Mouse (Mus musculus) embryonic facial prominence, embryonic 11.5 days (tissue): ENCODE results near the gene Hoxa10. TPM values are rescaled to one million over a fixed set of nuclear protein-coding genes. Genes with fewer than 3 reads are reported as not detected.

Experiments used
- ATAC-seq: fragments of 200-750 bp; cut with Nextera tagmentation; replicated peaks from 2 replicates; pipeline ENCODE4 v1.8.0; 2017; ENCODE audit warnings: low read depth; ENCODE audit not compliant: insufficient number of reproducible peaks, low FRiP score, low TSS enrichment
- DNase-seq: peaks from one replicate; pipeline ENCODE4 v3.0.0-alpha.2; 2015; ENCODE audit warnings: low spot score
- H3K27ac ChIP-seq: fragments of 300-500 bp; sonication (generic); replicated peaks from 2 replicates; pipeline ENCODE4 v1.5.1; 2014; ENCODE audit warnings: mild to moderate bottlenecking, low read depth, low read length, control low read depth
- H3K27me3 ChIP-seq: fragments of 300-500 bp; sonication (generic); 2 replicates; pipeline ENCODE4 v1.6.1; 2014; ENCODE audit warnings: mild to moderate bottlenecking, low read length, moderate library complexity, mixed read lengths; ENCODE audit not compliant: control insufficient read depth, insufficient read depth
- H3K36me3 ChIP-seq: fragments of 300-500 bp; sonication (generic); replicated peaks from 2 replicates; pipeline ENCODE4 v1.6.1; 2014; ENCODE audit warnings: low read depth, mild to moderate bottlenecking, low read length, moderate library complexity, mixed read lengths; ENCODE audit not compliant: control insufficient read depth, insufficient read depth
- H3K4me1 ChIP-seq: fragments of 300-500 bp; sonication (generic); 2 replicates; pipeline ENCODE4 v1.6.1; 2014; ENCODE audit warnings: low read length, mixed read lengths; ENCODE audit not compliant: control insufficient read depth, insufficient read depth
- H3K4me2 ChIP-seq: fragments of 300-500 bp; sonication (generic); 2 replicates; pipeline ENCODE4 v1.6.1; 2014; ENCODE audit warnings: low read depth, mild to moderate bottlenecking, control low read depth, low read length, moderate library complexity
- H3K4me3 ChIP-seq: fragments of 300-500 bp; sonication (generic); 2 replicates; pipeline ENCODE4 v1.5.1; 2014; ENCODE audit warnings: low read depth, low read length, control low read depth
- H3K9ac ChIP-seq: fragments of 300-500 bp; sonication (generic); replicated peaks from 2 replicates; pipeline ENCODE4 v1.6.1; 2014; ENCODE audit warnings: mild to moderate bottlenecking, control low read depth, low read length
- H3K9me3 ChIP-seq: fragments of 300-500 bp; sonication (generic); replicated peaks from 2 replicates; pipeline ENCODE4 v1.6.1; 2016; ENCODE audit warnings: mild to moderate bottlenecking, low read length, inconsistent platforms, mixed read lengths; ENCODE audit not compliant: control insufficient read depth
- WGBS: fragments of 180-500 bp; shearing (Covaris S2); extraction: QIAGEN DNeasy Blood & Tissue Kit; methylation state at CpG from one replicate; pipeline ENCODE4 v1.1.7; 2014; 5-methylcytosine and 5-hydroxymethylcytosine counted together
- polyA plus RNA-seq: library from polyadenylated mRNA; unstranded; fragments of >200 nt; fragmentation: Nextera tagmentation; extraction: Ambion mirVana; gene quantifications from 2 replicates; pipeline ENCODE4 v1.2.1, GENCODE M21; 2014

Hoxa10 gene
- polyA plus RNA-seq, 1 experiment from 2014 or later: not detected

- WGBS: 0% methylated on average over 31 of the region's 72 CpGs
- DNase-seq (peak; percentile 63), ATAC-seq (peak; percentile 67; the same call in 1 of the 2 replicates)
- H3K4me3 ChIP-seq: peak within 1 kb of the TSS; percentile 30
- H3K9me3 ChIP-seq: no peaks in the 10 kb centered on the region
- H3K4me1 ChIP-seq: peaks cover 5% of the 10 kb centered on the region; the same call in 1 of the 2 replicates
- H3K27ac ChIP-seq: no peak within 1 kb of the TSS
- H3K9ac ChIP-seq: no peak within 1 kb of the TSS
- peak within 1 kb of the TSS; percentile 42 for H3K4me2 ChIP-seq
- H3K27me3 ChIP-seq: peaks cover 83% of the 10 kb centered on the region
- H3K36me3 ChIP-seq: no peaks in the 10 kb centered on the region
Measured at GRCm38 (mm10) chr6:52260654-52261575, 20.3 kb upstream of the Hoxa10 start, which contains the start of gene Hoxa13. Hoxa13 (minus strand) TSS chr6:52260880.

GRCm38 (mm10) chr6:52259811-52260261, 19.2 kb upstream of the Hoxa10 start:
- H3K27ac ChIP-seq: no peak overlapping the region
- under 1% methylated on average over 37 of the region's 39 CpGs for WGBS
- H3K36me3 ChIP-seq: no peaks in the 10 kb centered on the region
- no peaks in the 10 kb centered on the region for H3K9me3 ChIP-seq
- DNase-seq: peak; percentile 32
- 0 out of 2 replicates have a peak overlapping the region, but pooled peaks have one; percentile 42 for H3K4me2 ChIP-seq
- peaks cover 5% of the 10 kb centered on the region; the same call in 1 of the 2 replicates for H3K4me1 ChIP-seq
- H3K27me3 ChIP-seq: peaks cover 80% of the 10 kb centered on the region
- no peak overlapping the region for H3K9ac ChIP-seq
- H3K4me3 ChIP-seq: peak overlapping the region; percentile 8; the same call in 1 of the 2 replicates
- ATAC-seq: 0 out of 2 replicates have a peak, but pooled peaks have one; percentile 18

GRCm38 (mm10) chr6:52259081-52259790, 18.6 kb upstream of the Hoxa10 start:
- Histone ChIP-seq H3K4me2 (no peak overlapping the region), H3K9ac (no peak overlapping the region), H3K9me3 (no peaks in the 10 kb centered on the region), H3K4me3 (no peak overlapping the region), H3K27ac (no peak overlapping the region), H3K27me3 (peaks cover 74% of the 10 kb centered on the region), H3K36me3 (no peaks in the 10 kb centered on the region), H3K4me1 (peaks cover 5% of the 10 kb centered on the region; the same call in 1 of the 2 replicates)
- ATAC-seq: no peak
- DNase-seq: no peak
- WGBS: under 1% methylated on average over 24 of the region's 25 CpGs

- H3K36me3 ChIP-seq: no peaks in the 10 kb centered on the region
- H3K27me3 ChIP-seq: peaks cover 78% of the 10 kb centered on the region
- DNase-seq (peak; percentile 90), ATAC-seq (no peak)
- H3K4me2 ChIP-seq: no peak overlapping the region
- no peak overlapping the region for H3K4me3 ChIP-seq
- no peak overlapping the region for H3K27ac ChIP-seq
- no peak overlapping the region for H3K9ac ChIP-seq
- WGBS: under 1% methylated on average over 6 of the region's 6 CpGs
- no peaks in the 10 kb centered on the region for H3K9me3 ChIP-seq
- H3K4me1 ChIP-seq: peaks cover 5% of the 10 kb centered on the region; the same call in 1 of the 2 replicates
Measured at GRCm38 (mm10) chr6:52256956-52257355, 16.3 kb upstream of the Hoxa10 start.

GRCm38 (mm10) chr6:52253511-52254500, 13.2 kb upstream of the Hoxa10 start:
- under 1% methylated on average over 59 of the region's 59 CpGs for WGBS
- H3K4me2 ChIP-seq: no peak overlapping the region; the same call in 1 of the 2 replicates
- no peaks in the 10 kb centered on the region for H3K36me3 ChIP-seq
- peaks cover 81% of the 10 kb centered on the region for H3K27me3 ChIP-seq
- H3K27ac ChIP-seq: no peak overlapping the region
- no peaks in the 10 kb centered on the region for H3K9me3 ChIP-seq
- H3K9ac ChIP-seq: no peak overlapping the region
- H3K4me3 ChIP-seq: no peak overlapping the region
- ATAC-seq (no peak), DNase-seq (peak; percentile 27)
- no peaks in the 10 kb centered on the region; the same call in 1 of the 2 replicates for H3K4me1 ChIP-seq

- Histone ChIP-seq H3K9ac (no peak overlapping the region), H3K27ac (no peak overlapping the region), H3K4me3 (no peak overlapping the region), H3K4me1 (no peaks in the 10 kb centered on the region; the same call in 1 of the 2 replicates), H3K36me3 (no peaks in the 10 kb centered on the region), H3K27me3 (peaks cover 82% of the 10 kb centered on the region), H3K4me2 (no peak overlapping the region), H3K9me3 (no peaks in the 10 kb centered on the region)
- DNase-seq (no peak), ATAC-seq (no peak)
- under 1% methylated on average over 35 of the region's 35 CpGs for WGBS
Measured at GRCm38 (mm10) chr6:52252775-52253376, 12.2 kb upstream of the Hoxa10 start.
